Mouse (Mus musculus): ENCODE data around the gene Pqlc3.

GRCm38 (mm10) chr12:17015711-17016110 lies 15.5 kb upstream of the Pqlc3 start:
- TF ChIP-seq EP300 (IDR thresholded peaks at IDR 0.05): no peak
- TF ChIP-seq CTCF (IDR thresholded peaks at IDR 0.05): no peak

Data from lung, postnatal 0 days (tissue).